Mouse (Mus musculus): ENCODE measurements around the gene Bst1.
A peak's percentile ranks its signal among the peaks of the same experiment; 100 is the strongest.

DNA sequence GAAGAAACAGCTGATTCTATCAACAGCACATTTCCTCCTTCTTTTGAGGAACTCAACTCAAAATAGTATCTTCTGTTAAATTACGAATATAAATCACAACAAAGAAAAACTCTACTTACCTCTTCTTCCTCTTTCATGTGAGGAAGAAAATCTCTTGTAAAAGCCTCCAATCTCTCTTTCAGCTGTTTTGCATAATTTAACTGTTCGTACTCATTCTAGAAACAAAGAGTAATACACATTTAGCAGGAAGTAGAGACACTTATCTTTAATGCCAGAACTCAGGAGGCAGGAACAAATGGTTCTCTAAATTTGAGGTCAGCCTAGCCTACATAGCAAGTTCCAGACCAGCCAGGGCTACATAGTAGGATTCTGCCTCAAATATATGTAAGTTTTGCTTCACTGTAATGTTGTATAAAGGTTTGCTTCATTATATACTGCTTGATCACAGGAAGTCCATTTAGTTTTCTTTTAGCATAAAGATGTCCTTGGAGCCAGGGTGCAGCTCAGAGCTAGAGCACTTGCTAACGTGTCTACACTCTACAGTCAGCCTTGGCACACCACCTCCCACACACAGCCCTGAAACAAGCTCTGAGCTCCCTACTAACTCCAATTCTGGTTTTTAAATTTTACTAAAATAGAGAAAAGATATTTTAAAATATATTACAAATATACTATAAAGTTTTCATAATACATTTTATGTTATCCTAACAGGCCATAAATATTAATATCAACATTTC lies 47.9 kb upstream of the Bst1 start:
- TF ChIP-seq UBTF (IDR thresholded peaks at IDR 0.05; ENCODE audit: borderline replicate concordance, insufficient read depth, low read depth, low read length) (no peak), POLR2A (IDR thresholded peaks at IDR 0.05; ENCODE audit: control insufficient read depth in 1 of 2, insufficient read depth in 1 of 2, low read depth in 1 of 2, low read length in 2 of 2, poor library complexity in 1 of 2) (no peak), POLR2AphosphoS2 (IDR thresholded peaks at IDR 0.05; ENCODE audit: low read length) (no peak), CTCF (IDR thresholded peaks at IDR 0.05 in 2 of 3, conservative IDR thresholded peaks at IDR 0.05 in 1 of 3; ENCODE audit: control insufficient read depth in 1 of 3, insufficient read depth in 1 of 3, low read depth in 2 of 3, low read length in 3 of 3, poor library complexity in 1 of 3, severe bottlenecking in 1 of 3) (no peak), JUND (IDR thresholded peaks at IDR 0.05; ENCODE audit: low read depth, low read length) (no peak), EP300 (IDR thresholded peaks at IDR 0.05; ENCODE audit: low read depth in 1 of 2, low read length in 2 of 2) (peak; percentile 73 to 75), HCFC1 (IDR thresholded peaks at IDR 0.05; ENCODE audit: low read depth, low read length) (no peak), GATA1 (IDR thresholded peaks at IDR 0.05; ENCODE audit: low read depth, low read length) (peak; percentile 76)
